Mouse (Mus musculus) forebrain, embryonic 10.5 days (tissue): ENCODE measurements around the gene Rgr. TPM values are rescaled to one million over a fixed set of nuclear protein-coding genes. Genes with fewer than 3 reads are reported as not detected.

Experiments
- polyA plus RNA-seq: library from polyadenylated mRNA; unstranded; fragments of >200 nt; fragmentation: Nextera tagmentation; extraction: Ambion mirVana; gene quantifications from 2 replicates; pipeline ENCODE4 v1.2.1, GENCODE M21; 2016

Gene Rgr
- polyA plus RNA-seq, 1 experiment from 2014 or later, result not detected

Other genes with a start within 250 kb of the Rgr start
- 21.5 and 22.2 TPM in 2 replicates for gene Ccser2, start 80.2 kb downstream of the Rgr start, polyA plus RNA-seq
- gene Lrit1, start 5.9 kb upstream of the Rgr start, polyA plus RNA-seq, result not detected in 2 replicates
- gene Lrit2, start 19.0 kb upstream of the Rgr start, polyA plus RNA-seq, result not detected in 2 replicates
- gene Cdhr1, start 49.4 kb upstream of the Rgr start, polyA plus RNA-seq, result 0.34 and 1.1 TPM in 2 replicates
- 0.21 and 0.38 TPM in 2 replicates for gene 2610528A11Rik, start 65.1 kb upstream of the Rgr start, polyA plus RNA-seq
- 206 and 215 TPM in 2 replicates for gene Ghitm, start 86.3 kb upstream of the Rgr start, polyA plus RNA-seq